ENCODE assay signal across 8 mouse cellular contexts in genomic region chr16:52032376-52033330, GRCm38 (mm10). TPM values are rescaled to one million over a fixed set of nuclear protein-coding genes. Genes with fewer than 3 reads are reported as not detected.
DNase-seq lines count a peak whose midpoint lies in the region; ATAC-seq and TF ChIP-seq lines count a peak whose summit lies in the region.

No protein-coding gene starts in this region.

- peaks cover 14% of the 10 kb centered on the region for H3K36me3 ChIP-seq in heart, embryonic 16.5 days (ENCODE audit: control insufficient read depth, insufficient read depth)
- H3K36me3 ChIP-seq in macrophage (ENCODE audit: inconsistent target), result no peaks in the 10 kb centered on the region

- no peak for ATAC-seq in heart, embryonic 16.5 days (replicated peaks; ENCODE audit: extremely low read depth, insufficient read depth, low FRiP score)

- TF ChIP-seq POLR2A in bone marrow macrophage, adult 2 months (IDR thresholded peaks at IDR 0.05; ENCODE audit: borderline replicate concordance, low read depth, low read length), result no peak

- WGBS in heart, embryonic 16.5 days, result 17% methylated on average over 28 of the region's 29 CpGs
- WGBS in macrophage (ENCODE audit: missing documents), result 32% methylated on average over 27 of the region's 29 CpGs

- no peak for DNase-seq in layer of hippocampus, adult 2 months (ENCODE audit: low spot score in 2 of 2)
- no peak for DNase-seq in layer of hippocampus, adult 11-12 months (ENCODE audit: low spot score)
- DNase-seq in adrenal gland, adult 18-20 months (ENCODE audit: low spot score in 2 of 2), result no peak
- no peak for DNase-seq in cerebellum, adult 9-10 months
- DNase-seq in frontal cortex, postnatal 14 days (ENCODE audit: low spot score in 2 of 2), result no peak

- H3K9ac ChIP-seq in heart, embryonic 16.5 days (ENCODE audit: low read length), result peak overlapping the region; percentile 99

- H3K4me2 ChIP-seq in heart, embryonic 16.5 days (ENCODE audit: low read depth, low read length), result peak overlapping the region; percentile 68

- H3K27me3 ChIP-seq in heart, embryonic 16.5 days (ENCODE audit: control insufficient read depth, insufficient read depth, low read length), result no peaks in the 10 kb centered on the region

- H3K4me3 ChIP-seq in layer of hippocampus, adult 2 months, result peak overlapping the region; percentile 72
- H3K4me3 ChIP-seq in bone marrow macrophage, adult 2 months (ENCODE audit: insufficient read depth, low read length), result peak overlapping the region; percentile 64
- H3K4me3 ChIP-seq in heart, embryonic 16.5 days (ENCODE audit: low read length), result peak overlapping the region; percentile 94
- H3K4me3 ChIP-seq in macrophage (ENCODE audit: inconsistent target), result peak overlapping the region; percentile 71

- TF ChIP-seq CTCF in layer of hippocampus, adult 2 months (conservative IDR thresholded peaks at IDR 0.05), result no peak
- TF ChIP-seq CTCF in bone marrow macrophage, adult 2 months (IDR thresholded peaks at IDR 0.05; ENCODE audit: low read depth, low read length), result no peak

- peak overlapping the region; percentile 97 for H3K27ac ChIP-seq in layer of hippocampus, adult 2 months
- peak overlapping the region; percentile 60; the same call in 1 of the 2 replicates for H3K27ac ChIP-seq in bone marrow macrophage, adult 2 months (ENCODE audit: insufficient read depth, low read depth, low read length)
- H3K27ac ChIP-seq in heart, embryonic 16.5 days (ENCODE audit: low read length), result peak overlapping the region; percentile 98
- H3K27ac ChIP-seq in macrophage, result peak overlapping the region; percentile 86

- peaks cover 26% of the 10 kb centered on the region for H3K4me1 ChIP-seq in bone marrow macrophage, adult 2 months (ENCODE audit: control insufficient read depth, insufficient read depth, low read length)
- H3K4me1 ChIP-seq in heart, embryonic 16.5 days (ENCODE audit: control insufficient read depth, insufficient read depth, low read length), result peaks cover 32% of the 10 kb centered on the region

- H3K9me3 ChIP-seq in heart, embryonic 16.5 days (replicated peaks; ENCODE audit: control insufficient read depth, low read length), result no peaks in the 10 kb centered on the region

- H3K79me2 ChIP-seq in macrophage (ENCODE audit: inconsistent target), result peaks cover 61% of the 10 kb centered on the region

RNA-seq across cellular contexts. Expression of gene Cblb, which starts 1.6 kb away (rescaled TPM):
- total RNA-seq in layer of hippocampus, adult 2 months (2021), result 10 to 100 TPM; 38.6 to 40.0 TPM
- polyA plus RNA-seq in bone marrow macrophage, adult 2 months (2012; ENCODE audit: insufficient read depth, insufficient read length, missing spikeins), result 12.1 and 13.6 TPM in 2 replicates
- polyA plus RNA-seq in heart, embryonic 16.5 days (2015; fragmentation: Nextera tagmentation; extraction: Ambion mirVana), result 10.5 and 12.0 TPM in 2 replicates
- total RNA-seq in macrophage (2018; cell fraction: chromatin; rRNA removed), result 100 to 1,000 TPM in 25 of 26 experiments, 10 to 100 TPM in 1; 92.5 to 359 (median 198) TPM
- 10 to 100 TPM; 26.4 to 76.5 (median 50.1) TPM for total RNA-seq in macrophage (2018; cell fraction: cytosol; rRNA removed)
- total RNA-seq in macrophage (2018; cell fraction: nucleus; rRNA removed), result 100 to 1,000 TPM in 25 of 26 experiments, 10 to 100 TPM in 1; 67.6 to 284 (median 142) TPM
- polyA plus RNA-seq in macrophage (2018), result 30.7 to 36.8 TPM (median 33.5 TPM) in 3 replicates
- total RNA-seq in adrenal gland, adult 18-20 months (2021), result 10 to 100 TPM; 42.3 to 50.2 TPM
